Mouse (Mus musculus): ENCODE measurements around the gene Rcan1.

The Rcan1 gene

GRCm38 (mm10) chr16:92399490-92400458 lies 70.9 kb downstream of the Rcan1 start:
- DNase-seq (ENCODE audit: low read depth): no peak

GRCm38 (mm10) chr16:92398574-92399118 lies 72.0 kb downstream of the Rcan1 start:
- DNase-seq (ENCODE audit: low read depth): no peak

GRCm38 (mm10) chr16:92397745-92398573 lies 72.7 kb downstream of the Rcan1 start:
- DNase-seq (ENCODE audit: low read depth): no peak

- DNase-seq (ENCODE audit: low read depth): no peak
Observed at GRCm38 (mm10) chr16:92393732-92394131, 76.9 kb downstream of the Rcan1 start.

- DNase-seq (ENCODE audit: low read depth): no peak
Observed at GRCm38 (mm10) chr16:92387692-92388091, 83.0 kb downstream of the Rcan1 start.

GRCm38 (mm10) chr16:92385062-92385461 lies 85.6 kb downstream of the Rcan1 start:
- peak; percentile 27 for DNase-seq (ENCODE audit: low read depth)

GRCm38 (mm10) chr16:92383412-92383811 lies 87.3 kb downstream of the Rcan1 start:
- no peak for DNase-seq (ENCODE audit: low read depth)

- no peak for DNase-seq (ENCODE audit: low read depth)
Observed at GRCm38 (mm10) chr16:92382508-92382907, 88.2 kb downstream of the Rcan1 start.

GRCm38 (mm10) chr16:92381092-92381491 lies 89.6 kb downstream of the Rcan1 start:
- DNase-seq (ENCODE audit: low read depth): no peak

- DNase-seq (ENCODE audit: low read depth): no peak
Observed at GRCm38 (mm10) chr16:92376976-92377375, 93.7 kb downstream of the Rcan1 start.

GRCm38 (mm10) chr16:92371623-92372022 lies 99.0 kb downstream of the Rcan1 start:
- no peak for DNase-seq (ENCODE audit: low read depth)

- DNase-seq (ENCODE audit: low read depth): peak; percentile 82
Observed at GRCm38 (mm10) chr16:92369260-92369659, 101.4 kb downstream of the Rcan1 start.

GRCm38 (mm10) chr16:92365477-92365876 lies 105.2 kb downstream of the Rcan1 start:
- DNase-seq (ENCODE audit: low read depth): no peak

- no peak for DNase-seq (ENCODE audit: low read depth)
Observed at GRCm38 (mm10) chr16:92360711-92361110, 110.0 kb downstream of the Rcan1 start.

- no peak for DNase-seq (ENCODE audit: low read depth)
Observed at GRCm38 (mm10) chr16:92359229-92359628, 111.4 kb downstream of the Rcan1 start, which contains the start of gene Kcne1. Gene Kcne1, minus strand, starts transcription at chr16:92359468.

GRCm38 (mm10) chr16:92358734-92359133 lies 111.9 kb downstream of the Rcan1 start:
- no peak for DNase-seq (ENCODE audit: low read depth)

- DNase-seq (ENCODE audit: low read depth): no peak
Observed at GRCm38 (mm10) chr16:92357566-92357965, 113.1 kb downstream of the Rcan1 start.

- DNase-seq (ENCODE audit: low read depth): no peak
Observed at GRCm38 (mm10) chr16:92357023-92357422, 113.6 kb downstream of the Rcan1 start.

- DNase-seq (ENCODE audit: low read depth): no peak
Observed at GRCm38 (mm10) chr16:92355982-92356381, 114.7 kb downstream of the Rcan1 start.

GRCm38 (mm10) chr16:92355366-92355765 lies 115.3 kb downstream of the Rcan1 start:
- no peak for DNase-seq (ENCODE audit: low read depth)

- no peak for DNase-seq (ENCODE audit: low read depth)
Observed at GRCm38 (mm10) chr16:92353897-92354296, 116.8 kb downstream of the Rcan1 start.

GRCm38 (mm10) chr16:92353295-92353694 lies 117.4 kb downstream of the Rcan1 start:
- no peak for DNase-seq (ENCODE audit: low read depth)

Data from c-Kit-positive CD71-positive TER-119-negative erythroid progenitor cells, embryonic 14.5 days (primary cell).